Mouse (Mus musculus) C2C12 (cell line): Measurements from ENCODE around the gene Cdadc1. TPM values are rescaled to one million over a fixed set of nuclear protein-coding genes. Genes with fewer than 3 reads are reported as not detected.

Experiments used
- H3K27me3 ChIP-seq: one replicate; pipeline ENCODE4 v1.6.1; 2011; ENCODE audit not compliant: control insufficient read depth, insufficient read depth, insufficient read length
- H3K36me3 ChIP-seq: one replicate; pipeline ENCODE4 v1.6.1; 2011; ENCODE audit not compliant: control insufficient read depth, insufficient read depth
- H3K4me3 ChIP-seq: one replicate; pipeline ENCODE4 v1.5.1; 2011; ENCODE audit warnings: mild to moderate bottlenecking, control low read depth; ENCODE audit not compliant: poor library complexity, insufficient read depth, severe bottlenecking
- H3K79me2 ChIP-seq: one replicate; pipeline ENCODE4 v1.6.1; 2011; ENCODE audit not compliant: control insufficient read depth, insufficient read depth
- H3K79me3 ChIP-seq: one replicate; pipeline ENCODE4 v1.6.1; 2011; ENCODE audit warnings: low read depth, control low read depth
- H3ac ChIP-seq: one replicate; pipeline ENCODE3; 2011; ENCODE audit warnings: low read depth; ENCODE audit not compliant: control insufficient read depth, insufficient read length
- CEBPB ChIP-seq: IDR thresholded peaks from one replicate; pipeline ENCODE4 v1.6.1; 2011; ENCODE audit warnings: low read depth, mild to moderate bottlenecking, control low read depth, moderate library complexity
- CTCF ChIP-seq: IDR thresholded peaks from one replicate; pipeline ENCODE4 v1.5.1; 2011; ENCODE audit not compliant: control insufficient read depth, insufficient read depth, insufficient read length
- FOSL1 ChIP-seq: IDR thresholded peaks from one replicate; pipeline ENCODE4 v1.8.0; 2011; ENCODE audit warnings: mild to moderate bottlenecking, low read length; ENCODE audit not compliant: poor library complexity, insufficient read depth, severe bottlenecking
- MAX ChIP-seq: IDR thresholded peaks from one replicate; pipeline ENCODE4 v1.6.1; 2011; ENCODE audit warnings: mild to moderate bottlenecking, control low read depth
- MYOD1 ChIP-seq: IDR thresholded peaks from one replicate; pipeline ENCODE4 v1.6.1; 2011; ENCODE audit warnings: low read depth; ENCODE audit not compliant: control insufficient read depth, insufficient read length
- MYOG ChIP-seq: IDR thresholded peaks from one replicate; pipeline ENCODE4 v1.6.1; 2011; ENCODE audit not compliant: control insufficient read depth, insufficient read length; ENCODE audit errors: extremely low read depth
- USF1 ChIP-seq: IDR thresholded peaks from one replicate; pipeline ENCODE4 v1.6.1; 2011; ENCODE audit warnings: low read depth, mild to moderate bottlenecking, control low read depth, moderate library complexity
- polyA plus RNA-seq: library from polyadenylated mRNA; unstranded; fragments of >200 nt; fragmentation: generic; extraction: Trizol; gene quantifications from one replicate; pipeline ENCODE4 v1.2.1, GENCODE M21; 2012; ENCODE audit warnings: missing spikeins

The Cdadc1 gene
- polyA plus RNA-seq, 1 experiment, result 8.2 TPM

DNA sequence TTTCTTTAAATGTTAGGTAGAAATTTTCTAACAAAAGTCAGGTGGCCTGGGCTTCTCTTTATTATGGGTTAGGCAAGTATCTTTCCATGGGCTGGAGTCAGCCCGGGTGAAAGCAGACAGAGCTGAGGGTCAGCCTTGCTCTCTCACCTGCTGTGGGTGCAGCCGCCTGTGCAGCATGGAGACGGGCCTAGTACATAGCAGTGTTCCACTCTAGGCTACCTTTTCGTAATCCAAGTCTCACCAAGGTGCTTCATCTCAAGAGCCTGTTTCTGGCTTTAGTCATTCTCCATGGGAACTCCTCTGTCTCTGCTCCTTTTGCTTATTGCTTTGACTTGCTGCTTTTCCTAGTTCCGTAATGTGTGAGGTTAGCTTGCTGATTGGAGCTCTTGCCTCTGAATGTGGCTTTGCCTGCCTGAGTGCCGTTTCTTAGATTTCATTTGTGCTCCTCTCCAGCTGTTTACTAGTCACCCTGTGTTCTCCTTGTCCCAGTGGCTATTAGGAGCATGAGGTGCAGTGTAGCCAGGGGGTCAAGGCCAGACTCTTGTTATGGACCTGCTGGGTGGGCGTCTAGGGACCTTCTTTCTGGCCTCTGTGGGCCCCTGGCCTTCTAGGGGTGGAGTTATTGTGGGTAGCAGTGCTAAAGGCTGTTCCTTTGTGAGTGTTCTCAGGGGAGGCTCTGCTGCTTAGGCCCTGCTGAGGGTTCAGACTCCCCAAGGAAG is 51.4 kb downstream of the Cdadc1 start:
- TF ChIP-seq MAX (no peak), CTCF (no peak), FOSL1 (no peak), USF1 (no peak), CEBPB (no peak), MYOD1 (no peak), MYOG (no peak)
- Histone ChIP-seq H3K36me3 (no peaks in the 10 kb centered on the region), H3K27me3 (no peaks in the 10 kb centered on the region), H3K79me2 (no peaks in the 10 kb centered on the region), H3K79me3 (no peaks in the 10 kb centered on the region), H3ac (no peak overlapping the region), H3K4me3 (no peak overlapping the region)

GRCm38 (mm10) chr14:59543956-59544355 is 53.8 kb downstream of the Cdadc1 start:
- Histone ChIP-seq H3K79me3 (no peaks in the 10 kb centered on the region), H3K79me2 (no peaks in the 10 kb centered on the region), H3K36me3 (peaks cover 10% of the 10 kb centered on the region), H3K27me3 (no peaks in the 10 kb centered on the region), H3ac (no peak overlapping the region), H3K4me3 (no peak overlapping the region)
- no peak for TF ChIP-seq MYOG
- no peak for TF ChIP-seq MYOD1
- no peak for TF ChIP-seq CTCF

GRCm38 (mm10) chr14:59543158-59543826 is 54.5 kb downstream of the Cdadc1 start:
- no peaks in the 10 kb centered on the region for H3K79me3 ChIP-seq
- no peaks in the 10 kb centered on the region for H3K79me2 ChIP-seq
- H3K4me3 ChIP-seq, result no peak overlapping the region
- no peaks in the 10 kb centered on the region for H3K27me3 ChIP-seq
- TF ChIP-seq MAX (no peak), MYOD1 (no peak), CEBPB (no peak), USF1 (no peak), MYOG (no peak), FOSL1 (no peak)
- H3K36me3 ChIP-seq, result peaks cover 10% of the 10 kb centered on the region
- H3ac ChIP-seq, result no peak overlapping the region

DNA sequence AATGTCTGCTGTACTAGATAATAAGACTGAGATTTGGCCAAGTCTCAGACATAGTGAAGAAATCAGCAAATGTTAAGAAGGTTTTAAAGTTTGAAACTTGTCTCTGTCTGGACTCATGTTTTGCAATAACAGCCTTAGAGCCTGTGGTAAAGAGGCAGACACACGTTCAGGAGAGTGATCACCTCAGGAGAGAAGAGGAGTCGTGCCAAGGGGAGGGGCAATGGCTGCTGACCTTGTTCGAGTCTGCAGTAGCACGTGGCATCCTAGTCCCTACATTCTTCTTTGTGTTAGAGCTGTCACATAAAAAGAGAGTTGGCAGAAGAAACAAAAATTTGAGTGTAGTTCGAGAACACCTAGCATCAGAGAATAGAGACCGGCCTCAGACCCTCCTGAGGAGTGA is 57.0 kb downstream of the Cdadc1 start:
- H3K79me2 ChIP-seq, result no peaks in the 10 kb centered on the region
- peaks cover 10% of the 10 kb centered on the region for H3K36me3 ChIP-seq
- H3K27me3 ChIP-seq, result no peaks in the 10 kb centered on the region
- H3K4me3 ChIP-seq, result no peak overlapping the region
- TF ChIP-seq CEBPB, result no peak
- TF ChIP-seq CTCF, result no peak
- no peak for TF ChIP-seq MYOG
- no peak for TF ChIP-seq MYOD1
- TF ChIP-seq MAX, result no peak
- TF ChIP-seq FOSL1, result no peak
- no peak for TF ChIP-seq USF1
- H3K79me3 ChIP-seq, result no peaks in the 10 kb centered on the region
- H3ac ChIP-seq, result no peak overlapping the region

DNA sequence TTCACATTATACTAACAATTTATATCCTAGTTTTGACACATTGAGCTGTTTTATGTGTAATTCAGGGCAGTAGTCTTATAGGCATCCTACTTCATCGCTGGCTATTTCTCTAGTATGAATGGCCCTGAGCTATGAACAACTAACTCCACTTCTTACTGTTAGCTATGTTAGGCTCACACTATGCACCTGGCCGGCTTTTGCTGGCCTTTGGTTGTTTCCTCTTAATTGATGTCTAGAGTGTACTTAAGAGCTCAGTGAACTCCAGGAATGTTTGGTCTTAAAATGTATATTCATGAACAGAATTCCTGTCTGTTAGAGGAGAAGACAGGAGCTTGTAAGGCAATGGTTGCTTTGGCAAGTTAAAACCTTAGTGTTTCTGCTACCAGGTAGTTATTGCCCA is 57.5 kb downstream of the Cdadc1 start:
- no peaks in the 10 kb centered on the region for H3K79me2 ChIP-seq
- peaks cover 10% of the 10 kb centered on the region for H3K36me3 ChIP-seq
- H3K79me3 ChIP-seq, result no peaks in the 10 kb centered on the region
- no peak for TF ChIP-seq USF1
- no peak for TF ChIP-seq MAX
- TF ChIP-seq MYOG, result no peak
- no peak for TF ChIP-seq FOSL1
- no peak for TF ChIP-seq CEBPB
- no peak for TF ChIP-seq MYOD1
- TF ChIP-seq CTCF, result no peak
- no peak overlapping the region for H3ac ChIP-seq
- no peak overlapping the region for H3K4me3 ChIP-seq
- no peaks in the 10 kb centered on the region for H3K27me3 ChIP-seq
